Mouse (Mus musculus): ENCODE data around the gene 4932438A13Rik. TPM values are rescaled to one million over a fixed set of nuclear protein-coding genes. Genes with fewer than 3 reads are reported as not detected.

Gene 4932438A13Rik
- total RNA-seq (2018; cell fraction: chromatin; rRNA removed): 100 to 1,000 TPM; 202 to 566 (median 385) TPM
- 10 to 100 TPM; 27.8 to 67.7 (median 39.6) TPM for total RNA-seq (2018; cell fraction: cytosol; rRNA removed)
- total RNA-seq (2018; cell fraction: nucleus; rRNA removed): 100 to 1,000 TPM; 105 to 331 (median 202) TPM
- 19.4 to 22.2 TPM (median 20.4 TPM) in 3 replicates for polyA plus RNA-seq (2018)

- H3K36me3 ChIP-seq (ENCODE audit: inconsistent target): peaks cover 19% of the 10 kb centered on the region; the same call in 1 of the 2 replicates
- peaks cover 43% of the 10 kb centered on the region for H3K79me2 ChIP-seq (ENCODE audit: inconsistent target)
- WGBS (ENCODE audit: missing documents): 2% methylated on average over 29 of the region's 38 CpGs
Measured at GRCm38 (mm10) chr3:36862721-36863275, at the start of gene 4932438A13Rik. Gene 4932438A13Rik (plus strand): TSS chr3:36863104.

GRCm38 (mm10) chr3:36816633-36817032, 46.3 kb upstream of the 4932438A13Rik start:
- no peaks in the 10 kb centered on the region for H3K79me2 ChIP-seq (ENCODE audit: inconsistent target)
- no peak overlapping the region for H3K27ac ChIP-seq
- H3K36me3 ChIP-seq (ENCODE audit: inconsistent target): no peaks in the 10 kb centered on the region
- H3K4me3 ChIP-seq (ENCODE audit: inconsistent target): no peak overlapping the region
- WGBS (ENCODE audit: missing documents): 44% methylated on average over 5 of the region's 5 CpGs

More at GRCm38 (mm10) chr3:36862721-36863275, at the start of gene 4932438A13Rik:
- Histone ChIP-seq H3K27ac (peak within 1 kb of the TSS; percentile 67), H3K4me3 (ENCODE audit: inconsistent target) (peak within 1 kb of the TSS; percentile 52)

GRCm38 (mm10) chr3:36819402-36819801, 43.5 kb upstream of the 4932438A13Rik start:
- Histone ChIP-seq H3K27ac (no peak overlapping the region), H3K4me3 (ENCODE audit: inconsistent target) (no peak overlapping the region), H3K79me2 (ENCODE audit: inconsistent target) (no peaks in the 10 kb centered on the region), H3K36me3 (ENCODE audit: inconsistent target) (no peaks in the 10 kb centered on the region)
- 50% methylated on average over 7 of the region's 7 CpGs for WGBS (ENCODE audit: missing documents)

GRCm38 (mm10) chr3:36821037-36821436, 41.9 kb upstream of the 4932438A13Rik start:
- no peaks in the 10 kb centered on the region for H3K36me3 ChIP-seq (ENCODE audit: inconsistent target)
- WGBS (ENCODE audit: missing documents): 88% methylated on average over 9 of the region's 9 CpGs
- H3K27ac ChIP-seq: no peak overlapping the region
- no peak overlapping the region for H3K4me3 ChIP-seq (ENCODE audit: inconsistent target)
- H3K79me2 ChIP-seq (ENCODE audit: inconsistent target): no peaks in the 10 kb centered on the region

- WGBS (ENCODE audit: missing documents): 71% methylated on average over 1 of the region's 1 CpGs
- no peaks in the 10 kb centered on the region for H3K79me2 ChIP-seq (ENCODE audit: inconsistent target)
- H3K36me3 ChIP-seq (ENCODE audit: inconsistent target): no peaks in the 10 kb centered on the region
- H3K27ac ChIP-seq: no peak overlapping the region
- no peak overlapping the region for H3K4me3 ChIP-seq (ENCODE audit: inconsistent target)
Measured at GRCm38 (mm10) chr3:36825098-36825497, 37.8 kb upstream of the 4932438A13Rik start.

- H3K27ac ChIP-seq: no peak overlapping the region
- 77% methylated on average over 4 of the region's 4 CpGs for WGBS (ENCODE audit: missing documents)
- H3K4me3 ChIP-seq (ENCODE audit: inconsistent target): no peak overlapping the region
Measured at GRCm38 (mm10) chr3:36825554-36825953, 37.4 kb upstream of the 4932438A13Rik start.

GRCm38 (mm10) chr3:36827274-36828025, 35.5 kb upstream of the 4932438A13Rik start:
- Histone ChIP-seq H3K4me3 (ENCODE audit: inconsistent target) (no peak overlapping the region), H3K27ac (no peak overlapping the region), H3K36me3 (ENCODE audit: inconsistent target) (no peaks in the 10 kb centered on the region), H3K79me2 (ENCODE audit: inconsistent target) (no peaks in the 10 kb centered on the region)
- 72% methylated on average over 8 of the region's 8 CpGs for WGBS (ENCODE audit: missing documents)

More at GRCm38 (mm10) chr3:36825554-36825953, 37.4 kb upstream of the 4932438A13Rik start:
- Histone ChIP-seq H3K36me3 (ENCODE audit: inconsistent target) (no peaks in the 10 kb centered on the region), H3K79me2 (ENCODE audit: inconsistent target) (no peaks in the 10 kb centered on the region)

GRCm38 (mm10) chr3:36830218-36830617, 32.7 kb upstream of the 4932438A13Rik start:
- WGBS (ENCODE audit: missing documents): 67% methylated on average over 3 of the region's 3 CpGs
- H3K4me3 ChIP-seq (ENCODE audit: inconsistent target): no peak overlapping the region

GRCm38 (mm10) chr3:36834426-36834825, 28.5 kb upstream of the 4932438A13Rik start:
- WGBS (ENCODE audit: missing documents): 93% methylated on average over 4 of the region's 4 CpGs

More at GRCm38 (mm10) chr3:36830218-36830617, 32.7 kb upstream of the 4932438A13Rik start:
- Histone ChIP-seq H3K36me3 (ENCODE audit: inconsistent target) (no peaks in the 10 kb centered on the region), H3K27ac (no peak overlapping the region), H3K79me2 (ENCODE audit: inconsistent target) (no peaks in the 10 kb centered on the region)

GRCm38 (mm10) chr3:36834832-36835231, 28.1 kb upstream of the 4932438A13Rik start:
- no peak overlapping the region for H3K27ac ChIP-seq
- WGBS (ENCODE audit: missing documents): 83% methylated on average over 2 of the region's 2 CpGs
- H3K36me3 ChIP-seq (ENCODE audit: inconsistent target): no peaks in the 10 kb centered on the region
- H3K79me2 ChIP-seq (ENCODE audit: inconsistent target): no peaks in the 10 kb centered on the region
- H3K4me3 ChIP-seq (ENCODE audit: inconsistent target): no peak overlapping the region

More at GRCm38 (mm10) chr3:36834426-36834825, 28.5 kb upstream of the 4932438A13Rik start:
- H3K79me2 ChIP-seq (ENCODE audit: inconsistent target): no peaks in the 10 kb centered on the region
- H3K36me3 ChIP-seq (ENCODE audit: inconsistent target): no peaks in the 10 kb centered on the region
- H3K4me3 ChIP-seq (ENCODE audit: inconsistent target): no peak overlapping the region
- no peak overlapping the region for H3K27ac ChIP-seq

GRCm38 (mm10) chr3:36835525-36836203, 27.2 kb upstream of the 4932438A13Rik start:
- H3K79me2 ChIP-seq (ENCODE audit: inconsistent target): no peaks in the 10 kb centered on the region
- H3K36me3 ChIP-seq (ENCODE audit: inconsistent target): no peaks in the 10 kb centered on the region
- 57% methylated on average over 18 of the region's 18 CpGs for WGBS (ENCODE audit: missing documents)
- no peak overlapping the region for H3K4me3 ChIP-seq (ENCODE audit: inconsistent target)
- H3K27ac ChIP-seq: no peak overlapping the region

GRCm38 (mm10) chr3:36836833-36837232, 26.1 kb upstream of the 4932438A13Rik start:
- Histone ChIP-seq H3K36me3 (ENCODE audit: inconsistent target) (no peaks in the 10 kb centered on the region), H3K79me2 (ENCODE audit: inconsistent target) (no peaks in the 10 kb centered on the region), H3K4me3 (ENCODE audit: inconsistent target) (no peak overlapping the region), H3K27ac (no peak overlapping the region)
- 86% methylated on average over 7 of the region's 7 CpGs for WGBS (ENCODE audit: missing documents)

GRCm38 (mm10) chr3:36840650-36841555, 22.0 kb upstream of the 4932438A13Rik start:
- Histone ChIP-seq H3K36me3 (ENCODE audit: inconsistent target) (no peaks in the 10 kb centered on the region), H3K4me3 (ENCODE audit: inconsistent target) (no peak overlapping the region), H3K27ac (no peak overlapping the region), H3K79me2 (ENCODE audit: inconsistent target) (no peaks in the 10 kb centered on the region)
- 18% methylated on average over 11 of the region's 12 CpGs for WGBS (ENCODE audit: missing documents)

All from macrophage (primary cell).